Mouse (Mus musculus): ENCODE data around the gene Hdac9. TPM values are rescaled to one million over a fixed set of nuclear protein-coding genes. Genes with fewer than 3 reads are reported as not detected.
A peak's percentile ranks its signal among the peaks of the same experiment; 100 is the strongest.

Hdac9 gene
- polyA plus RNA-seq, 1 experiment from 2014 or later: 8.8 TPM

- Histone ChIP-seq H3K9ac (no peak overlapping the region), H3K4me1 (no peaks in the 10 kb centered on the region), H3K27ac (no peak overlapping the region), H3K4me3 (no peak overlapping the region), H3K27me3 (replicated peaks) (no peaks in the 10 kb centered on the region), H3K9me3 (no peaks in the 10 kb centered on the region), H3K4me2 (replicated peaks) (no peak overlapping the region), H3K36me3 (no peaks in the 10 kb centered on the region)
- ATAC-seq (ENCODE audit: low FRiP score, low read depth): no peak
- 70% methylated on average over 8 of the region's 8 CpGs for WGBS
These were observed 476.0 kb downstream of the Hdac9 start for GRCm38 (mm10) chr12:34440930-34441329.

DNA sequence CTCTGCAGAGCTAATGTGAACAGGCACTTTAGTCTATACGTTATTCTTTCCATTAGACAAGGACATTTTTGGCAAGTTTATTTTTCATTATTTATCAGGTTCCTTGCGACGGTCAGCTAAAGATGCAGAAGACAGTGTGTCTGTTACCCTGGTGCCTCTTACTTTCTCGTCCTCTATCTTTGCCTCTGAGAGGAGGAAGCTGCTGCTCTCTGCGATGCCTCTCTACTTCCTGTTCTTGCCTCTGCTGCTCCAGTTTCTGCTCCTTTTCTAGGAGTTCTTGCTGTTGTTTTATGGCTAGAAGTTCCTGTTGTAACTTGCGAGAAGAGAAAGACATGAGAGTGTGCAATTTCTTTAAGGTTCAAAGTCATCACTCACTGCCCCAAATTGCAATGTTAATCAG is 484.0 kb downstream of the Hdac9 start:
- H3K9ac ChIP-seq: no peak overlapping the region
- no peaks in the 10 kb centered on the region for H3K9me3 ChIP-seq
- H3K4me3 ChIP-seq: no peak overlapping the region
- H3K27ac ChIP-seq: no peak overlapping the region
- 79% methylated on average over 6 of the region's 6 CpGs for WGBS
- no peaks in the 10 kb centered on the region for H3K27me3 ChIP-seq (replicated peaks)
- H3K36me3 ChIP-seq: no peaks in the 10 kb centered on the region
- no peaks in the 10 kb centered on the region for H3K4me1 ChIP-seq
- no peak overlapping the region for H3K4me2 ChIP-seq (replicated peaks)
- ATAC-seq (ENCODE audit: low FRiP score, low read depth): no peak

DNA sequence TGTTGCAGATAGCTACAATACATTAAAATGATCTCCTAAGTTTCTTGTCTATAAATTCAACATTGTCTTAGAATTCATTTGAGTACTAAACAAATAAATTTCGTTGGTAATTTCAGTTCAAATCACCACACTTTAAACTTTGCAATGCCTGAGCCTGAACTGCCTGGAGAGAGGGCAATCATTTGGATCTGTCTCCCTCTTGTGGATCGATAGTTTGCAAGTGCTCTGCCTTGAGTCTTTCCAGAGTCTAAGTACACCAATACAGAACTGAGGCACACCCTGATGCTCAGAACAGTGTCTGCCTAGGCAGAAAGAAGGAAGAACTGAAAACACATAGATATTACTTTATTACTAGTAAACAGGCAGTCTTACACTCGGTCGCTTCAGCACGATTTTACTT is 484.4 kb downstream of the Hdac9 start:
- Histone ChIP-seq H3K4me3 (no peak overlapping the region), H3K36me3 (no peaks in the 10 kb centered on the region), H3K27me3 (replicated peaks) (no peaks in the 10 kb centered on the region), H3K9ac (no peak overlapping the region), H3K4me2 (replicated peaks) (no peak overlapping the region), H3K4me1 (no peaks in the 10 kb centered on the region), H3K27ac (no peak overlapping the region), H3K9me3 (no peaks in the 10 kb centered on the region)
- 60% methylated on average over 5 of the region's 5 CpGs for WGBS
- ATAC-seq (ENCODE audit: low FRiP score, low read depth): no peak; the same call in 1 of the 2 replicates

DNA sequence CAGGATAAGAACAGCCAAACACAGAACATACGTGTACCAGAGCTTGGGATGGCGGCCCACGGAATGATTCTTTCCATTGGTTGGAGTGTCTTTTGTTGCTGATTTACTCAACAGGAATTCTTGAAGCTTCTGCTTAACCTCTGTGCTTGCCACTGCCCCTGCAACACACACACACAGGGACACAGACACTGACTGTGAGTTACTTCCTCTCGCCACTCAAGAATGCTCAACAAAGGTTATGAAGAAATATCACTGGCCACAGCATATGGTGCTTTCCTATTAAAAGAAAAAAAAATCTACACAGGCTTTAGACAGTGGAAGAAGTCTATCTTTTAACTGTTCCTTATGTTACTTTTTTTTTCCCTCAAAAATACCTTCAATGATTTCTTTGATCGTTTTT is 485.1 kb downstream of the Hdac9 start:
- no peaks in the 10 kb centered on the region for H3K36me3 ChIP-seq
- no peaks in the 10 kb centered on the region for H3K27me3 ChIP-seq (replicated peaks)
- no peaks in the 10 kb centered on the region for H3K4me1 ChIP-seq
- 86% methylated on average over 5 of the region's 5 CpGs for WGBS
- no peak overlapping the region for H3K9ac ChIP-seq
- H3K4me2 ChIP-seq (replicated peaks): no peak overlapping the region
- H3K9me3 ChIP-seq: no peaks in the 10 kb centered on the region
- no peak overlapping the region for H3K4me3 ChIP-seq
- no peak overlapping the region for H3K27ac ChIP-seq
- ATAC-seq (ENCODE audit: low FRiP score, low read depth): no peak

DNA sequence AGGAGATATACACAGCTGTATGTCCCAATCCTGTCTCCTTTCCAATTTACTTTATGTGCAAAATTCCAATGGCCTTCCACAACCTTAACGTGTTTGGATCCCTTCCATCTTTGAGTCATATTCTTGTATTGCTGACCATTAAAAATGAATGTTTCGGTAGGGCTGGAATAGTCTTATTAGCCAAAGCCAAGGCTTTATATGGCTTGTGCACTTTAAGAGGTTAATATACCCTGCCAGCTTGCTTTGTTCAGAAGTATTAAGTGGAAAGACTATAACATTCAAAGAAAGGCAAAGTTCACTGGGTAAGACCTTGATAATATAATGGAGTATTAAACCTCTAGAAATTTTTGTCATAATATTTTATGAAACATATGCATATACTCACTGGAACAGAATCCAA is 491.4 kb downstream of the Hdac9 start:
- WGBS: 87% methylated on average over 2 of the region's 2 CpGs
- no peak overlapping the region for H3K4me3 ChIP-seq
- no peak overlapping the region for H3K4me2 ChIP-seq (replicated peaks)
- no peaks in the 10 kb centered on the region for H3K4me1 ChIP-seq
- H3K27ac ChIP-seq: no peak overlapping the region
- ATAC-seq (ENCODE audit: low FRiP score, low read depth): no peak
- no peaks in the 10 kb centered on the region for H3K27me3 ChIP-seq (replicated peaks)
- H3K9ac ChIP-seq: no peak overlapping the region
- H3K36me3 ChIP-seq: no peaks in the 10 kb centered on the region
- H3K9me3 ChIP-seq: no peaks in the 10 kb centered on the region

DNA sequence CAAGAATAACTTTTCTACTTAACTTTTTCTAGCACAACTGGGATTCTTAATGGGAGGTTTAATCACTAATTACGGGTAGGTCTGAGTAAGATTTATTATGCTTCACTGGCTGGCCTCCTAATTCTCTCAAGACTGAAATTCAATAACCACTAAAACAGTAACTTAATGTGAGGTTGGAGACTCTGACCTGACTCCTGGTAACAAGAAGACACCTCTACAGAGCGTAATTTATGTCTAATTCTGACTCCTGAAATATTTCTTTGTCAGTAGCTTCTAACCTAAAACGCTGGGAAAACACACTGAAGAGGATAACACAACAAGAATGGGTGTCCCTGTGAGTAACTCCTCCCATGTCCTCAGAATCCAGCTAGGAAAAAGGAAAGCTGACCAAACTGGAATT is 508.8 kb downstream of the Hdac9 start:
- Histone ChIP-seq H3K4me1 (no peaks in the 10 kb centered on the region), H3K9ac (no peak overlapping the region), H3K27me3 (replicated peaks) (no peaks in the 10 kb centered on the region), H3K36me3 (no peaks in the 10 kb centered on the region), H3K4me3 (no peak overlapping the region), H3K4me2 (replicated peaks) (no peak overlapping the region), H3K27ac (no peak overlapping the region), H3K9me3 (no peaks in the 10 kb centered on the region)
- no peak for ATAC-seq (ENCODE audit: low FRiP score, low read depth)
- 56% methylated on average over 3 of the region's 3 CpGs for WGBS

DNA sequence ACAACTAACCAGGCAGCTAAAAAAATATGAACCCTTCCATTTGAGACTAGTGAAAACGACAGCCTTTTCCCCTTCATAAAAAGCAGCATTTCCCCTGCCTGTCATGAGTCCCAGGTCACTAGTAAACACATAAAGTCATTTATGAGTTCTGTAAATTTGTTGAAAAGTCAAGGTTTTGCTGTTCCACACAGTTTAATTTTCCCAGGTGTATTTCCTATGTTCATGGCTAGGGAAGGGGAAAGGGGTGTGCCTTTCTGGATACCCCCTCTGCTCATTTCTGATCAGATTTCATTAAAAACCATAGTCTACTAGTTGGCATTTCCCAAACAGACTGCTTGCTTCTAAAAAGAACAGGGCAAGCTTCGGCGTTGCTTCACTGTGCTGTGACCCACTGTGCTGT is 509.8 kb downstream of the Hdac9 start:
- H3K27me3 ChIP-seq (replicated peaks): no peaks in the 10 kb centered on the region
- H3K9ac ChIP-seq: no peak overlapping the region
- no peaks in the 10 kb centered on the region for H3K36me3 ChIP-seq
- no peaks in the 10 kb centered on the region for H3K9me3 ChIP-seq
- no peak overlapping the region for H3K27ac ChIP-seq
- no peak overlapping the region for H3K4me3 ChIP-seq
- H3K4me2 ChIP-seq (replicated peaks): no peak overlapping the region
- ATAC-seq (ENCODE audit: low FRiP score, low read depth): no peak
- H3K4me1 ChIP-seq: no peaks in the 10 kb centered on the region
- 72% methylated on average over 3 of the region's 3 CpGs for WGBS

DNA sequence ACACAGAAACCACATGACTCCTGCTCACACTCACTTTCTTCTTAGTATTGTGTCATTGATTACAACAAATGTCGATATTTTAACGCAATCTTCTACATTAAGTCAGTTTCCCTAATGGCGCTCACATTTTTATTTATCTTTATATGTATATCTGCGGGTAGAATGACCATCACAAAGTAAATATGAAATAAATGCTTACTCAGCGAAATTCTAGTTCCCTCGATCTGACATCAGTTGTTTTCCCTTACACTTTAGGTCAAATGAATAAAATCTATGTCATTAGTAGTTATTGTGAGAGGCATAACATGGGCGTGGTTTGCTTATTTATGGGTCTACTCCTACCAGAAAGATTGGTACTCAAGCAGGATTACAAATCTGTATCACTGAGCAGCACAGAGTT is 514.8 kb downstream of the Hdac9 start:
- Histone ChIP-seq H3K27ac (no peak overlapping the region), H3K9me3 (no peaks in the 10 kb centered on the region), H3K4me3 (no peak overlapping the region), H3K4me2 (replicated peaks) (no peak overlapping the region), H3K9ac (no peak overlapping the region), H3K36me3 (no peaks in the 10 kb centered on the region), H3K27me3 (replicated peaks) (no peaks in the 10 kb centered on the region), H3K4me1 (no peaks in the 10 kb centered on the region)
- no peak for ATAC-seq (ENCODE audit: low FRiP score, low read depth)
- 93% methylated on average over 7 of the region's 7 CpGs for WGBS

DNA sequence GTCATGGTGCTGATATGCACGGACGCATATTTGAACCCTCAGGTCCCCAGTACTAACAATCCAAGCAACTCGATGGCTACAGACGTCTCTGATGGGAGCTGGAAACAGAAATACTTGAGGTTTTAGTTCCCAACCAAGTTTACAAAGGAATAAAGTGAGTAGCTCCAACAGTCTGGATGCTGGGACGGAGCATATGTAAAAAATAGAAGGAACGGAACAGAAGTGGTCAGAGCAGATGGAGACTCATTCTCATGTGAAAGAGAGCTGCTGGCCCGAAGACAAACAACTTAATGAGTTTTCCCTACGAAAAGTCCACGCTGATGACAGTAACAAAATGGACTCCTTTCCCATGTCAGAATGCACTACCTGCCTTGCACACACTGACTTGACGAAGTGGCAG is 518.3 kb downstream of the Hdac9 start:
- H3K27me3 ChIP-seq (replicated peaks): no peaks in the 10 kb centered on the region
- no peak overlapping the region for H3K4me3 ChIP-seq
- H3K4me2 ChIP-seq (replicated peaks): no peak overlapping the region
- ATAC-seq (ENCODE audit: low FRiP score, low read depth): no peak
- H3K9me3 ChIP-seq: no peaks in the 10 kb centered on the region
- H3K36me3 ChIP-seq: no peaks in the 10 kb centered on the region
- 87% methylated on average over 10 of the region's 10 CpGs for WGBS
- no peak overlapping the region for H3K27ac ChIP-seq
- no peaks in the 10 kb centered on the region for H3K4me1 ChIP-seq
- no peak overlapping the region for H3K9ac ChIP-seq

- H3K4me2 ChIP-seq (replicated peaks): no peak overlapping the region
- no peak overlapping the region for H3K9ac ChIP-seq
- no peak for ATAC-seq (ENCODE audit: low FRiP score, low read depth)
- no peak overlapping the region for H3K27ac ChIP-seq
- no peaks in the 10 kb centered on the region for H3K36me3 ChIP-seq
- H3K27me3 ChIP-seq (replicated peaks): no peaks in the 10 kb centered on the region
- no peak overlapping the region for H3K4me3 ChIP-seq
- no peaks in the 10 kb centered on the region for H3K9me3 ChIP-seq
- no peaks in the 10 kb centered on the region for H3K4me1 ChIP-seq
- WGBS: 75% methylated on average over 3 of the region's 3 CpGs
These were observed 522.6 kb downstream of the Hdac9 start for GRCm38 (mm10) chr12:34394342-34394741.

- Histone ChIP-seq H3K36me3 (no peaks in the 10 kb centered on the region), H3K9me3 (no peaks in the 10 kb centered on the region), H3K4me2 (replicated peaks) (no peak overlapping the region), H3K4me3 (no peak overlapping the region), H3K27me3 (replicated peaks) (no peaks in the 10 kb centered on the region), H3K4me1 (no peaks in the 10 kb centered on the region), H3K27ac (no peak overlapping the region), H3K9ac (no peak overlapping the region)
- WGBS: 78% methylated on average over 1 of the region's 1 CpGs
- no peak for ATAC-seq (ENCODE audit: low FRiP score, low read depth)
These were observed 537.2 kb downstream of the Hdac9 start for GRCm38 (mm10) chr12:34379681-34380080.

- 83% methylated on average over 4 of the region's 4 CpGs for WGBS
- Histone ChIP-seq H3K27me3 (replicated peaks) (no peaks in the 10 kb centered on the region), H3K27ac (no peak overlapping the region), H3K9me3 (no peaks in the 10 kb centered on the region), H3K9ac (no peak overlapping the region), H3K4me2 (replicated peaks) (no peak overlapping the region), H3K36me3 (no peaks in the 10 kb centered on the region), H3K4me1 (no peaks in the 10 kb centered on the region), H3K4me3 (no peak overlapping the region)
- no peak for ATAC-seq (ENCODE audit: low FRiP score, low read depth)
These were observed 538.3 kb downstream of the Hdac9 start for GRCm38 (mm10) chr12:34378637-34379036.

DNA sequence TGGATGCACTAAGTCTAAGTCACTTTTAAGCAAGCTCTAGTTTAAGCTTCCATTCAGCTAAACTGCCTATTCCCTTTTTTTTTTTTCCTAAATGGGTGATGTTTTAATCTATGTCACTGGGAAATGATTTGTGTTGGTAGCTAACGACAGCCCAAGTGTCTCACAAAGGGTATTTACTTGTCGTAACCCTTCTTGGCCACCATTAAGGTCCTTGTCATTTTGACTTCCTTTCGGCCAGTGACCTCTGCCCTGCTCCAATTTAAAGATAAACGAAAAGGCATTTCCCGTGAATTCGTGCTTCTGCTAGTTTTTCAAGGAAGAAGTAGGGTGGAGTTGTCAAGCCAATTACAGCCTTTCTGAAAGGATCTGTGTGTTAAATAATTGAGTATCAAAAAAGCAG is 565.0 kb downstream of the Hdac9 start:
- H3K4me1 ChIP-seq: no peaks in the 10 kb centered on the region
- no peak overlapping the region for H3K4me3 ChIP-seq
- no peaks in the 10 kb centered on the region for H3K36me3 ChIP-seq
- H3K27me3 ChIP-seq (replicated peaks): no peaks in the 10 kb centered on the region
- no peak for ATAC-seq (ENCODE audit: low FRiP score, low read depth)
- no peak overlapping the region for H3K4me2 ChIP-seq (replicated peaks)
- H3K9me3 ChIP-seq: no peaks in the 10 kb centered on the region
- 3% methylated on average over 6 of the region's 6 CpGs for WGBS
- H3K9ac ChIP-seq: no peak overlapping the region
- no peak overlapping the region for H3K27ac ChIP-seq

- H3K4me3 ChIP-seq: no peak overlapping the region
- no peak overlapping the region for H3K9ac ChIP-seq
- 42% methylated on average over 2 of the region's 2 CpGs for WGBS
- ATAC-seq (ENCODE audit: low FRiP score, low read depth): peak; percentile 44; the same call in 1 of the 2 replicates
- no peaks in the 10 kb centered on the region for H3K27me3 ChIP-seq (replicated peaks)
- H3K4me1 ChIP-seq: no peaks in the 10 kb centered on the region
- no peak overlapping the region for H3K27ac ChIP-seq
- no peak overlapping the region for H3K4me2 ChIP-seq (replicated peaks)
- no peaks in the 10 kb centered on the region for H3K36me3 ChIP-seq
- no peaks in the 10 kb centered on the region for H3K9me3 ChIP-seq
These were observed 569.4 kb downstream of the Hdac9 start for GRCm38 (mm10) chr12:34347529-34347928.
